Mouse (Mus musculus): ENCODE measurements around the gene Gm4881.

- TF ChIP-seq POLR2A (IDR thresholded peaks at IDR 0.05; ENCODE audit: control insufficient read depth, low read depth, low read length) (no peak; the same call in 1 of the 2 replicates), CTCF (IDR thresholded peaks at IDR 0.05; ENCODE audit: control insufficient read depth, insufficient read depth, insufficient replicate concordance, low read depth, low read length) (no peak)
Observed at GRCm38 (mm10) chr7:24884693-24885291, 59.5 kb downstream of the Gm4881 start.
